Mouse (Mus musculus): ENCODE data around the gene Olfr615.
"Not testable (repeated sequence)": the region's sequence is repeated elsewhere in the genome, so short reads cannot be mapped to it uniquely, and the experiment has no call there.

The Olfr615 gene

DNA sequence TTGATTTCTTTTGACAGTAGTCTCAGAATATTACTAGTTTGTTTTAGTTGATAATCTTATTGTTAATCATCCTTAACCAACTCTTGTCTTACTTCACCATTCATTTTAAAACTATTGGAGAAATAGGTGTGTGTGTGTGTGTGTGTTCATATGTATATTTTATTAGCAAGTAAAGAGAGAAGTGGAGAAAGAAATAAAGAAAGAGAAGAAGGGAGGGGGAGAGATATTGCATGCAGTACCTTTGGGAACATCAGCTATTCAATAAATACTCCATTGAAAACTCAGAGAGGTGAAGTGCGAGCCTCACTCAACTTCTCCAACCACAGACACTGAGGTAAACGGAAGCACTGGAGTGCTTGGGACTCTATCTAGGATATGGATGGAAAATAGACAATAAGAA, at the start of gene Olfr615:
Olfr615 (plus strand) TSS at position 301 of the 400 bp plus-strand sequence.
- DNase-seq (ENCODE audit: low read depth): no peak

DNA sequence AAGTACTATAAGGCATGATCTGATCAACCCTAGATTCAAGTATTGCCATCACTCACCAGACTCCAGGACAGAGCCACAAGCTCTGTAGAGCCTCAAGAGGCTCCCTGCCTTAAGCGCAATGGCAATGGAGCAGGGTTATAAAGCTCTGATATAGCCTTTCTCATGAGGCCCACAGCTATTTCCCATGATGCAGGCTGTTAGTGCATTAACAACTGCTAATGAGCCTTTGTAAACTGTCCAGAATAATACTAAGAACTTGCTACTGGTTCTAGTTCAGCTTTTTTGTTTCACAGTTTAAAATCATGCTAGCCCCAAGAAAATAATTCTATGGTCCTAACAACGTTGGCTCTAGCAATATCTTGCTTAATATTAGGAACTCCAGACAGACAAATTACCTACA, 43.9 kb upstream of the Olfr615 start, which contains the start of gene Olfr610:
Olfr610 (minus strand) TSS at position 101 of the 400 bp plus-strand sequence.
- no peak for DNase-seq (ENCODE audit: low read depth)

GRCm38 (mm10) chr7:103520746-103521145, 35.1 kb upstream of the Olfr615 start, which contains the start of gene Olfr611:
TSS of gene Olfr611 (minus strand) at chr7:103520846.
- not testable (repeated sequence) for DNase-seq (ENCODE audit: low read depth)

GRCm38 (mm10) chr7:103542617-103543016, 13.3 kb upstream of the Olfr615 start, which contains the start of gene Olfr612:
TSS of gene Olfr612 (minus strand) at chr7:103542717.
- not testable (repeated sequence) for DNase-seq (ENCODE audit: low read depth)

DNA sequence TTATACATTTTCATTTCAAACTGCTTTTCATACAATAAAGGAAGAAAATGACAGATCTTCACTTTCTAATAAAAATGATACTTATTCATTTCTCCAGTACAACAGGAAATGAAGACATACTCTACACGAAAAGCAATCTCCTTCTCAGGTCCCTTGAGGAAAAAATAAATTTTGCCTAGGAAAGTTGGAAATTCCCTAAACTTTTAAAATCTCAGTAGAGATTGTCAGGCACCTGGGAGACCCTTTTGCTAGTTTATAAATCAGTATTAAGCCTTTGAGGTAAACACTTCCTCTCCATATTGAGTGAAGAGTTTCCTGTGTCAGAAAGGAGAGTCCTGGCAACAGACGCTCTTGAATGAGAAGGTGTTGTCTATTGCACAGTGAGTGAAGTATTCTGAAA, 8.1 kb upstream of the Olfr615 start, which contains the start of gene Olfr613:
Olfr613 (plus strand) TSS at position 301 of the 400 bp plus-strand sequence.
- DNase-seq (ENCODE audit: low read depth): no peak

GRCm38 (mm10) chr7:103569043-103569442, 13.2 kb downstream of the Olfr615 start, which contains the start of gene Olfr616:
TSS of gene Olfr616 (minus strand) at chr7:103569143.
- no peak for DNase-seq (ENCODE audit: low read depth)

DNA sequence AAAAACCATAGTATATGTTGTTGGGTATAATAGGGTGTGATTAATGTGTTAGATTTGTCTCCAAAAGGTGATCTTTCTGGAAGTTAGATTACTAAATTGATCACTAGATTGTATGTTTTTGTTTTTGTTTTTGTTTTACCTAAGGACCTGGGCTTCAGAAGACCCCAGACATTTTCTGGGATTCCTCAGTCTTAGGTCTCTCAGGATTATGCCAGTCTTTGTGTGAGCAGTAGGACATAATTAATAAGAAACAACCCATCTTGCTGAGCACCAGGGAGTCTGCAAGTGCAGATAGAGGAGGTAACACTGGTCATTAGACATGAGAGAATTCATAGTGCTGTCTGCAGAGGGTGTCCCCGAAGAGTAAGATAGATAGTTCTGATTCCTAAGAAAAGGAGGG, 16.9 kb downstream of the Olfr615 start, which contains the start of gene Olfr617:
Olfr617 (plus strand) TSS at position 301 of the 400 bp plus-strand sequence.
- DNase-seq (ENCODE audit: low read depth): no peak

DNA sequence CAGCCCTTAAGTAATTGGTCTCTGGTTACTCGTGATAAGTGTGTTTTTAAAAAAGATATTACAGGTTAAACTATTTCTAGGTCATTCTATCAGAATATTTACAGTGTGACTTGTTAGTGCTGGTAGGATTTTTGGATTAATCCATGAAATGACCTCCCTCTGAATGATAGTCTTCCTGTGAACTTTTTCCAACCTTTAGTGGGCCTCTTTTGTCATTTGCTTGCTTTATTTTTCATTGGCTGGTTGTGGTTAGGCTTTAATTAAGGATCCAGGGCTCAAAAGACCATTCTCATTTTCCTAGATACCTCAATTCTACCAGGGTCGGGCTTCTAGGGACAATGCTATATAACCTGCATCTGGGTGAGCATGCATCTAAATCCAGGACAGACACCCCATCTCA, 33.9 kb downstream of the Olfr615 start, which contains the start of gene Olfr618:
Olfr618 (plus strand) TSS at position 301 of the 400 bp plus-strand sequence.
- no peak for DNase-seq (ENCODE audit: low read depth)

- DNase-seq (ENCODE audit: low read depth): no peak
Measured at GRCm38 (mm10) chr7:103600275-103600674, 44.4 kb downstream of the Olfr615 start, which contains the start of gene Olfr619. TSS of gene Olfr619 (plus strand) at chr7:103600575.

DNA sequence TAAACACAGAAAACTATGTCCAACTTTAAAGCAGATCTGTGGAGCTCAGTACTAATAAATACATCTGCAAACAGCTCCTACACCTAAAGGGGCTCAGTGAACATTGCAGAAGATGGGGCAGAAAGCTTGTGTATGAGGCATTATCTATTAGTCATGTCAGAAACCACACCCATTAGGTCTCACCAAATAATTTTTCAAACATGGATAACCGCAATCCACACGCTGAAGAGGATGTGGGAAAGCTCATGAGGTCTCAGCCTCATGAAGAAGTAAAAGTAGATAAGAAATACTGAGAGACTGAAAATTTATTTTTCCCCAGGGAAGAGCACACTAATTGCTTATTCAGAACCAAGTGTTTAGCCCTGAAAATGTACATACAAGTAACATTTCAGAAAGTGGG, 51.5 kb downstream of the Olfr615 start:
- no peak for DNase-seq (ENCODE audit: low read depth)

DNA sequence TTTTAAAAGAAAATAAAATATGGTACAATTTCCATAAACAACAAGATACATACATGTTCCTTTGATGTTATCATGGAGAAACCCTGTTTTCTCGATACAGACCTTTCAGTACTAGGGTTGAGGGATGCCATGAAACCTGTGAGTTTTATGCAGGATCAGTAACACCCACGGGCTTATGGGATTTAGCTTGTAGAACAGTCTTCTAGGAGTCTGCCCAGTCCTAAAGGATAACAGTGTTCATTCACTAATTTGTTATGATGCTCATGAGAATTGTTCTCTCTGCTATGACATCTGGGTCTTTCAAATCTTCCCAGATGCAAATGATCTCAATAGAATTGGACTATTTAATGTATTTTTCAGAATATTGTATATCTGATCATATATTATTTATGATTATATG, 56.6 kb downstream of the Olfr615 start, which contains the start of gene Olfr620:
Olfr620 (minus strand) TSS at position 101 of the 400 bp plus-strand sequence.
- no peak for DNase-seq (ENCODE audit: low read depth)
